Mouse (Mus musculus): ENCODE results near the gene Gm38100.

DNA sequence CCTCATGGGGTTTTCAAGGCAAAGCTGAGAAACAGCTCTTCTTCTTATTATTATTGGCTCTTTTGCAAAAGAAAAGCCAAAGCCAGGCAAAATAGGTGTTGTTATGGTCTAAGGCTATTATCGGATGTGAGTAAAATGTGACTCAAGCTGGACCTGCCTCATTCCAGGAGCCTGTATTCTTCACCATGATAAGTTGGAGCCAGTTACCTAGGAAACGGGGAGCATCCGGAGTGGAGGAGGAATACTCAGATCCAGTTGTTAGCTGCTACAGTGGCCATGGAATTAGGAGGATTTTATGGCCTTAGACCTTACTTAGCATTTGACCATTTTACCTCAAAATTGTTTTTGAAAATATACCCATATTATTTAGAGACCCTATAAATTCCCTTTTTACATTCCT, 49.4 kb upstream of the Gm38100 start:
- TF ChIP-seq CTCF (IDR thresholded peaks at IDR 0.05; ENCODE audit: insufficient read depth, low read depth, low read length) (no peak), POLR2A (IDR thresholded peaks at IDR 0.05; ENCODE audit: insufficient read depth, low read depth, low read length) (no peak)
